Mouse (Mus musculus): ENCODE measurements around the gene Marveld1. TPM values are rescaled to one million over a fixed set of nuclear protein-coding genes. Genes with fewer than 3 reads are reported as not detected.
A peak's percentile ranks its signal among the peaks of the same experiment; 100 is the strongest.

The Marveld1 gene
- polyA plus RNA-seq, 1 experiment: 215 TPM

DNA sequence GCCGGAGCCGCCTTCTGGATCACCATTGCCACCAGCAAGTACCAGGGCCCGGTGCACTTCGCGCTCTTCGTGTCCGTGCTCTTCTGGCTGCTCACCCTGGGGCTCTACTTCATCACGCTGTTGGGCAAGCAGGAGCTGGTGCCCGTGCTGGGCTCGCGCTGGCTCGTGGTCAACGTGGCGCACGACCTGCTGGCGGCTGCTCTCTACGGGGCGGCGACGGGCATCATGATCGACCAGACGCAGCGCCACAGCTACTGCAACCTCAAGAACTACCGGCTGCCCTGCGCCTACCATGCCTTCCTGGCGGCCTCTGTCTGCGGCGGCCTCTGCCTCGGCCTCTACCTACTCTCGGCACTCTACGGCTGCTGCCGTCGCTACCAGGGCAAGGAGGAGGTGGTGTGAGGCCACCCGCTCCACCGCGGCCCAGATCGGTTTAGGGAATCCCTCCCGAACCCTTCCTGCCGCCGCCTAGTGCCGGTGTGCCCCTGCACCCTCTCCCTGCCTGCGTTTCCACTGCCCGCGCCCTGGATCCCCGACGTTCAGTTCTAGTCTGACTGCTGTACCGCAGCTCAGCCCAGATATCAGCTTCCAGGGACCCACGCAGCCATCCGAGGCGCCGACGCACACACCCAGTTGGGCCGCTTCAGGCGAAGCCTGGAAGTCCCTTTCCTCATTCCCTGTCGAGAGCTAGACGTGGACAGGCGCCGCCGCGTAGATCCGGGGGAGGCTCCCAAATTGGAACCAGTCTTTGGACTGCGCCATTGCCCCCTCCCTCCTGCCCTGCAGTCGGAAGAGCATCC is 769 bp downstream of the Marveld1 start:
- 1% methylated on average over 63 of the region's 63 CpGs for WGBS

GRCm38 (mm10) chr19:42148569-42148860 is 1.3 kb downstream of the Marveld1 start:
- Histone ChIP-seq H3K4me1 (ENCODE audit: control insufficient read depth, insufficient read depth, low read length) (peaks cover 35% of the 10 kb centered on the region), H3K4me3 (replicated peaks; ENCODE audit: extremely low read depth, low read depth, low read length) (peak overlapping the region; percentile 78)
- TF ChIP-seq POLR2A (IDR thresholded peaks at IDR 0.05; ENCODE audit: borderline replicate concordance, extremely low read depth, low read depth, low read length) (no peak), CTCF (IDR thresholded peaks at IDR 0.05; ENCODE audit: insufficient read depth, low read length) (no peak)
- WGBS: 10% methylated on average over 7 of the region's 7 CpGs
- peak; percentile 76 for DNase-seq

More for the DNA sequence above, 769 bp downstream of the Marveld1 start:
- peak overlapping the region; percentile 78 for H3K4me3 ChIP-seq (replicated peaks; ENCODE audit: extremely low read depth, low read depth, low read length)
- peak; percentile 84; the same call in 1 of the 2 replicates for TF ChIP-seq POLR2A (IDR thresholded peaks at IDR 0.05; ENCODE audit: borderline replicate concordance, extremely low read depth, low read depth, low read length)
- no peak for TF ChIP-seq CTCF (IDR thresholded peaks at IDR 0.05; ENCODE audit: insufficient read depth, low read length)
- DNase-seq: peak; percentile 75
- H3K4me1 ChIP-seq (ENCODE audit: control insufficient read depth, insufficient read depth, low read length): peaks cover 35% of the 10 kb centered on the region

- TF ChIP-seq POLR2A (IDR thresholded peaks at IDR 0.05; ENCODE audit: borderline replicate concordance, extremely low read depth, low read depth, low read length) (peak; percentile 23; the same call in 1 of the 2 replicates), CTCF (IDR thresholded peaks at IDR 0.05; ENCODE audit: insufficient read depth, low read length) (peak; percentile 79)
- H3K4me1 ChIP-seq (ENCODE audit: control insufficient read depth, insufficient read depth, low read length): peaks cover 25% of the 10 kb centered on the region
- WGBS: 5% methylated on average over 6 of the region's 6 CpGs
- peak; percentile 88 for DNase-seq
- H3K4me3 ChIP-seq (replicated peaks; ENCODE audit: extremely low read depth, low read depth, low read length): peak overlapping the region; percentile 2
Measured at GRCm38 (mm10) chr19:42151990-42152389, 4.8 kb downstream of the Marveld1 start.

DNA sequence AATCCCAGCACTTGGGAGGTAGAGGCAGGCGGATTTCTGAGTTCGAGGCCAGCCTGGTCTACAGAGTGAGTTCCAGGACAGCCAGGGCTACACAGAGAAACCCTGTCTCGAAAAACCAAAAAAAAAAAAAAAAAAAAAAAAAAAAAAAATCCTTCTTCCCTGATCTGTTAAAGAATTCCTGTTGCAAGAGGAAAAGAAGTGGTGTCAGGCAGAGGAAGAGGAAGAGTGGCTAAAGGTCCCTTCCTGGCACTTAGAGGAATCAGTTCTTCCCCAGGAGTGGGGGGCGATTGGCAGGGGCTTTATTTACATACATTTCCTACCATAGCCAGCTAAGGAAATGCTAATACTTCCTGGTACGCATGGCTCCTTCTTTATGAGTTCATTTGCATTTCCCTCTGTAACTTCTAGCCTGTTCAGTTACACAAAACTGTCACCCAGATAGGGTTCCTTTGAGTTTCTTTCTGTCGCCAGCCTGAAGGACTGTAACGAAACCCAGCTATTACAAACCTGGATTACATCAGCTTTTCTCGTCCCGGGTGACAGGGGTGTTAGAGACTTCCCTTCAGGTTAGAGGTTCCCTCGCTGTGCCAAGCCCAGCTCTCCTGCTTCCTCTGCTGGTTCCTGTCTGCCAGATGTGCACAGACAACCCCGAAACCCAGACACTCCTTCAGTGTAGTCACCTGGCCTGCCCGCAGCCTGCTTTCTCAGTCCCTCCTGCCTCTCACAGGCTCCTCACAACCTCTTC is 10.5 kb downstream of the Marveld1 start:
- Histone ChIP-seq H3K4me3 (replicated peaks; ENCODE audit: extremely low read depth, low read depth, low read length) (no peak overlapping the region), H3K4me1 (ENCODE audit: control insufficient read depth, insufficient read depth, low read length) (peaks cover under 1% of the 10 kb centered on the region; the same call in 1 of the 2 replicates)
- TF ChIP-seq CTCF (IDR thresholded peaks at IDR 0.05; ENCODE audit: insufficient read depth, low read length) (no peak), POLR2A (IDR thresholded peaks at IDR 0.05; ENCODE audit: borderline replicate concordance, extremely low read depth, low read depth, low read length) (no peak)
- no peak for DNase-seq
- WGBS: 36% methylated on average over 12 of the region's 12 CpGs

DNA sequence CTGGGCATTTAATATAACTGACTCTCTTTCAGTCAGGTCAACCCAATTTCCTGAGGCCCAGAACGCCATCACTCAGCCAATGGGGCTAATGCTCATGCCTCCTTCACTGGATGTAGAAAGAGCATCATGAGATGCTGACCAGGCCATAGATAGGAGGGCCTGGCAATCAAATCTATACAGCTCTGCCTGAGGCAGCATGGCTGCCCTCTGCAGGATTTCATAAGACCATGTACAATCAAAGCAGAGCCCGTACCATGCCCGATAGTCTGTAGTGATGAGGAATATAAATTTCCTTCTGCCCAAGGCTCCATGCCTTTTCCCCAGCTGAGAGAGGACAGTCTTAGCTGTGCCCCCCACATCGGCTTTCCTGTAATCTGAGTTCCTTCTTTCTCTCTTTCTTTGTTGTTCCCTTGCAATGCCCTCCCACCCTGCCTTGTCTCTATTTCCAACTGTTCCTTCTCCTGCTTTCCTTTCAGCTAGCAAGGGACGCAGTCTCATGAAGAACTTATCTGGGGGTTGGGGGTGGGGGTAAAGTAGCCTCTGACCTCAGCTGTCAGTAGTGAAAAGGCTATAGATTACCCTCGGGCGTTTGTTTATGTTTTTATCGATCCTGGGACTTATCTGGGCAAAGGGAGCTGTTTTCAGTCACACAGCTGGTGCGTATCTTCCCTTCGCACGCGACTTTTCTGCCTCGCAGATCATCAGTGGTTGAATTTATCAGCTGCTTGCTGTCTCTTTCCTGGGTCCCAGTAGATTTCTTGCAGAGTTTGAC is 11.2 kb downstream of the Marveld1 start:
- no peak for DNase-seq
- TF ChIP-seq CTCF (IDR thresholded peaks at IDR 0.05; ENCODE audit: insufficient read depth, low read length) (no peak), POLR2A (IDR thresholded peaks at IDR 0.05; ENCODE audit: borderline replicate concordance, extremely low read depth, low read depth, low read length) (no peak)
- Histone ChIP-seq H3K4me1 (ENCODE audit: control insufficient read depth, insufficient read depth, low read length) (no peaks in the 10 kb centered on the region), H3K4me3 (replicated peaks; ENCODE audit: extremely low read depth, low read depth, low read length) (no peak overlapping the region)
- WGBS: 40% methylated on average over 13 of the region's 13 CpGs

DNA sequence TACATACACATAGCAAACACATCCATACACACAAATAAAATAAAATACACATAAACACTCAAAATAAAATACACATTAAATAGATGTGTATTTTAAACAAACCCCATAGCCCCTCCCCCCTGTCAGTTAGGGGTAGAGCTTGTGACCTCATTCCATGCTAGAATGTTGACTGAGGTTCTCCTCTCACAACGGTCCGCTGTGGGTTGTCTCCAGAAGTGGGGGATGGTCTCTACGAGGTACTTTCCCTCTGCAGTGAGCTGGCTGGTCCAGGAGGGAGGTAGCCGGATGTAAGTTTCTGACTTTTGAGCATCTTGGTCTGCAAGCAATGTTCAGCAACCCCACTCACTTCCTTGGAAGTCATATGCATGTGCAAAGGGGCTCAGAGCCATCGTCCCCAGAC is 16.6 kb downstream of the Marveld1 start, which contains the start of gene Zfyve27:
Zfyve27 (plus strand) TSS at position 188 of the 400 bp plus-strand sequence.
- H3K4me3 ChIP-seq (replicated peaks; ENCODE audit: extremely low read depth, low read depth, low read length): no peak within 1 kb of the TSS
- DNase-seq: no peak
- no peak for TF ChIP-seq CTCF (IDR thresholded peaks at IDR 0.05; ENCODE audit: insufficient read depth, low read length)
- no peak for TF ChIP-seq POLR2A (IDR thresholded peaks at IDR 0.05; ENCODE audit: borderline replicate concordance, extremely low read depth, low read depth, low read length)
- H3K4me1 ChIP-seq (ENCODE audit: control insufficient read depth, insufficient read depth, low read length): no peaks in the 10 kb centered on the region
- 36% methylated on average over 5 of the region's 5 CpGs for WGBS

- TF ChIP-seq CTCF (IDR thresholded peaks at IDR 0.05; ENCODE audit: insufficient read depth, low read length): no peak
- TF ChIP-seq POLR2A (IDR thresholded peaks at IDR 0.05; ENCODE audit: borderline replicate concordance, extremely low read depth, low read depth, low read length): no peak
- 26% methylated on average over 7 of the region's 7 CpGs for WGBS
- Histone ChIP-seq H3K4me3 (replicated peaks; ENCODE audit: extremely low read depth, low read depth, low read length) (no peak overlapping the region), H3K4me1 (ENCODE audit: control insufficient read depth, insufficient read depth, low read length) (no peaks in the 10 kb centered on the region)
- no peak for DNase-seq
Measured at GRCm38 (mm10) chr19:42164188-42164587, 17.0 kb downstream of the Marveld1 start.

- Histone ChIP-seq H3K4me3 (replicated peaks; ENCODE audit: extremely low read depth, low read depth, low read length) (no peak overlapping the region), H3K4me1 (ENCODE audit: control insufficient read depth, insufficient read depth, low read length) (peaks cover under 1% of the 10 kb centered on the region; the same call in 1 of the 2 replicates)
- peak; percentile 87 for DNase-seq
- TF ChIP-seq POLR2A (IDR thresholded peaks at IDR 0.05; ENCODE audit: borderline replicate concordance, extremely low read depth, low read depth, low read length): no peak
- TF ChIP-seq CTCF (IDR thresholded peaks at IDR 0.05; ENCODE audit: insufficient read depth, low read length): peak; percentile 96
- 1% methylated on average over 12 of the region's 12 CpGs for WGBS
Measured at GRCm38 (mm10) chr19:42166130-42166529, 18.9 kb downstream of the Marveld1 start.

- no peak for TF ChIP-seq POLR2A (IDR thresholded peaks at IDR 0.05; ENCODE audit: borderline replicate concordance, extremely low read depth, low read depth, low read length)
- TF ChIP-seq CTCF (IDR thresholded peaks at IDR 0.05; ENCODE audit: insufficient read depth, low read length): no peak
- no peak for DNase-seq
Measured at GRCm38 (mm10) chr19:42166766-42167165, 19.6 kb downstream of the Marveld1 start.

More at GRCm38 (mm10) chr19:42166766-42167165, 19.6 kb downstream of the Marveld1 start:
- 38% methylated on average over 3 of the region's 3 CpGs for WGBS
- Histone ChIP-seq H3K4me3 (replicated peaks; ENCODE audit: extremely low read depth, low read depth, low read length) (no peak overlapping the region), H3K4me1 (ENCODE audit: control insufficient read depth, insufficient read depth, low read length) (peaks cover 3% of the 10 kb centered on the region; the same call in 1 of the 2 replicates)
